Mouse (Mus musculus) liver, embryonic 14.5 days (tissue): ENCODE measurements around the gene Gpr6. TPM values are rescaled to one million over a fixed set of nuclear protein-coding genes. Genes with fewer than 3 reads are reported as not detected.

Source experiments
- ATAC-seq: fragments of 200-750 bp; cut with Nextera tagmentation; 2 replicates; pipeline ENCODE4 v1.8.0; 2017; ENCODE audit warnings: moderate number of reproducible peaks, mild to moderate bottlenecking, moderate library complexity; ENCODE audit not compliant: insufficient read depth
- DNase-seq, 3 experiments: peaks; one replicate each; pipeline ENCODE4 v3.0.0-alpha.2; 2012 to 2013; ENCODE audit warnings: low read depth in 3 of 3, low spot score in 3 of 3
- H3K27ac ChIP-seq: fragments of 300-500 bp; sonication (generic); 2 replicates; pipeline ENCODE4 v1.5.1; 2014; ENCODE audit warnings: moderate library complexity, mild to moderate bottlenecking, control low read depth, inconsistent platforms
- H3K27me3 ChIP-seq: fragments of 300-500 bp; sonication (generic); 2 replicates; pipeline ENCODE4 v1.6.1; 2014; ENCODE audit warnings: mild to moderate bottlenecking, low read length, moderate library complexity; ENCODE audit not compliant: control insufficient read depth, insufficient read depth
- H3K36me3 ChIP-seq: fragments of 300-500 bp; sonication (generic); replicated peaks from 2 replicates; pipeline ENCODE4 v1.6.1; 2014; ENCODE audit warnings: low read depth; ENCODE audit not compliant: control insufficient read depth, insufficient read depth
- H3K4me1 ChIP-seq, 2 experiments: fragments of 200-500 bp in 1 of 2; fragments of 300-500 bp in 1 of 2; sonication (generic) in 1 of 2; replicated peaks; 2 replicates each; pipeline ENCODE4 v1.6.1; 2012 to 2014; ENCODE audit warnings: antibody characterized with exemption in 1 of 2, inconsistent platforms in 1 of 2, low read length in 1 of 2; ENCODE audit not compliant: control insufficient read depth in 2 of 2, insufficient read depth in 2 of 2
- H3K4me2 ChIP-seq: fragments of 300-500 bp; sonication (generic); 2 replicates; pipeline ENCODE4 v1.6.1; 2014; ENCODE audit warnings: low read depth, mild to moderate bottlenecking, control low read depth, moderate library complexity
- H3K4me3 ChIP-seq, 2 experiments: fragments of 200-500 bp in 1 of 2; fragments of 300-500 bp in 1 of 2; sonication (generic) in 1 of 2; 2 replicates each; pipeline ENCODE4 v1.5.1; 2012 to 2014; ENCODE audit warnings: low read depth in 2 of 2, low read length in 2 of 2, mild to moderate bottlenecking in 2 of 2, control low read depth in 1 of 2, inconsistent platforms in 1 of 2, moderate library complexity in 1 of 2; ENCODE audit not compliant: insufficient read depth in 1 of 2
- H3K9ac ChIP-seq: fragments of 300-500 bp; sonication (generic); replicated peaks from 2 replicates; pipeline ENCODE4 v1.6.1; 2014; ENCODE audit warnings: mild to moderate bottlenecking, control low read depth, moderate library complexity
- H3K9me3 ChIP-seq: fragments of 300-500 bp; sonication (generic); 2 replicates; pipeline ENCODE4 v1.6.1; 2016; ENCODE audit warnings: low read length, mixed read lengths; ENCODE audit not compliant: control insufficient read depth
- CTCF ChIP-seq: IDR thresholded peaks from 2 replicates; pipeline ENCODE4 v1.5.1; 2016; ENCODE audit warnings: antibody characterized with exemption, low read depth, control low read depth
- EP300 ChIP-seq: IDR thresholded peaks from 2 replicates; pipeline ENCODE4 v1.6.1; 2016; ENCODE audit warnings: antibody characterized with exemption, low read depth
- WGBS: fragments of 180-500 bp; shearing (Covaris S2); extraction: QIAGEN DNeasy Blood & Tissue Kit; methylation state at CpG from one replicate; pipeline ENCODE4 v1.1.7; 2014; ENCODE audit not compliant: insufficient replicate concordance; 5-methylcytosine and 5-hydroxymethylcytosine counted together
- polyA plus RNA-seq, 2 experiments: library from polyadenylated mRNA; depleted of rRNA in 1 of 2; stranded (reverse) in 1 of 2; unstranded in 1 of 2; fragments of >200 nt; fragmentation: Nextera tagmentation in 1 of 2; extraction: Ambion mirVana in 1 of 2; gene quantifications; 2 replicates each; pipeline versions ENCODE4 v1.2.1 to v1.2.3; 2012 to 2014

Gpr6 gene
- polyA plus RNA-seq (2012; rRNA removed) (not detected in 2 replicates), polyA plus RNA-seq (2014; fragmentation: Nextera tagmentation; extraction: Ambion mirVana) (not detected in 2 replicates)

DNA sequence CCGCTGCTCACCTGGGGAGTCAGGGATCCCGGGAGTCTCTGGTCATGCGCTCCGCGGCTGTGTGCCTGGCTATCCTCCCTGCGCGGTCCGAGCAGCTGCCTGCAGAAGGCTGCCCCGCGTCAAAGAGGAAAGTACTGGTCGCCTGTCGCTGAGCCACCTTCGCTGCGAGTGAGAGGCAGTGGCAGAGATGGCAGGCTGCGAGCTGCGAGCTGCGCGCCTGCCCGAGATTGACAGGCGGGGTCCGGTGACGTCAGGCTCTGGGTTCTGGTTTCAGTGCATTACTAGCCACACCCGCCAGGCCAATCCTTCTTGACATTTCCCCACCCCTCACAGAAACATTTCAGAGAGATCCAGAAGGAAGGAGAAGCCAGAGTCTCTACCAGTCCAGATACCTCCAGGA, at the start of gene Gpr6:
Gene Gpr6, minus strand, starts transcription at position 170 of the 400 bp plus-strand sequence.
- Histone ChIP-seq H3K9me3 (no peaks in the 10 kb centered on the region), H3K27ac (no peak within 1 kb of the TSS), H3K27me3 (peaks cover 34% of the 10 kb centered on the region), H3K4me2 (no peak within 1 kb of the TSS), H3K36me3 (no peaks in the 10 kb centered on the region), H3K9ac (no peak within 1 kb of the TSS), H3K4me3 (no peak within 1 kb of the TSS), H3K4me1 (no peaks in the 10 kb centered on the region)
- WGBS: 4% methylated on average over 23 of the region's 23 CpGs
- DNase-seq (no peak), ATAC-seq (no peak)
- TF ChIP-seq CTCF: no peak
- no peak for TF ChIP-seq EP300

DNA sequence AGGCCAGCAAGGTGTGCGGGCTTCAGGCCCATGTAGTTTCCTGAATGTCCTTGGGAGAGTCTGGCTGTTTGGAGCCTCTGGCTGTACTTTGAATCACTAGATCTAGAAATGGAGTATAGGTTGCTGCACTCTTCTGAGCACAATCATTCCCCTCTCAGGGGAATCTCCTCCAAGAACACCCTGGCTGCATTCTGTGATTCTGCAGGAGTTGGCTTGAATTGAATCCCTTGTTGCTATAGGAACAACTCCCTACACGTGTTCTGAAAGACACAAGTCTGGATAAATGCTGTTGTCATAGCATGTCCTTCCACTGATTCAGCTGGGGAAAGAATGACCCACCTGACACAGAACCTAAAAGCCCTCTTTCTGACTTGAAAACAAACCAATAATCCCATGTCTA, 28.0 kb upstream of the Gpr6 start:
- TF ChIP-seq EP300: no peak
- no peak for TF ChIP-seq CTCF
- Histone ChIP-seq H3K9ac (no peak overlapping the region), H3K9me3 (no peaks in the 10 kb centered on the region), H3K27ac (no peak overlapping the region), H3K4me1 (no peaks in the 10 kb centered on the region), H3K36me3 (no peaks in the 10 kb centered on the region), H3K4me3 (no peak overlapping the region), H3K27me3 (no peaks in the 10 kb centered on the region), H3K4me2 (no peak overlapping the region)
- WGBS: 62% methylated on average over 2 of the region's 2 CpGs
- DNase-seq (no peak), ATAC-seq (no peak)

DNA sequence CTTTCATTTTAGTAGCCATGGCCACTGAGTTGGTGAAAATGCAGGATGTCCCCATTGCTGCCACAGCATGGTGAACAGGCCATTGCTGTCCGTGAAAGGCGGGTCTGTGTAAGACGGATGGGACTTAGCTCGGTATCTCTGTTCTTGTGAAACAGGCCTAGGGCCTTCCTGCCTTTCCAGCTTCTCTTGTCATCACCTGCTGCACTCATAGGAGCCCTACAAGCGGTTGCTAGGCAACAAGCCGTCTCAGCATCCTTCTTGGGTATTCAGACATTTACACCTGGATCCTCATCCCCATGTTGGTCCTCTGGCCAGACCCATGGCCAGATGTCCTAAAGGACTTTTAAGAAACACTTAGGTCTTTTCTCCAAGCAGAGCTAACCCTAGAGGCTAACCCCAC, 26.1 kb upstream of the Gpr6 start:
- no peak for DNase-seq
- no peaks in the 10 kb centered on the region for H3K4me1 ChIP-seq
- no peak overlapping the region for H3K9ac ChIP-seq
- H3K9me3 ChIP-seq: no peaks in the 10 kb centered on the region
- no peak for ATAC-seq
- no peak overlapping the region for H3K4me2 ChIP-seq
- no peak overlapping the region for H3K4me3 ChIP-seq
- TF ChIP-seq EP300: no peak
- no peak for TF ChIP-seq CTCF
- WGBS: 59% methylated on average over 6 of the region's 6 CpGs
- H3K36me3 ChIP-seq: no peaks in the 10 kb centered on the region
- no peaks in the 10 kb centered on the region for H3K27me3 ChIP-seq
- no peak overlapping the region for H3K27ac ChIP-seq

DNA sequence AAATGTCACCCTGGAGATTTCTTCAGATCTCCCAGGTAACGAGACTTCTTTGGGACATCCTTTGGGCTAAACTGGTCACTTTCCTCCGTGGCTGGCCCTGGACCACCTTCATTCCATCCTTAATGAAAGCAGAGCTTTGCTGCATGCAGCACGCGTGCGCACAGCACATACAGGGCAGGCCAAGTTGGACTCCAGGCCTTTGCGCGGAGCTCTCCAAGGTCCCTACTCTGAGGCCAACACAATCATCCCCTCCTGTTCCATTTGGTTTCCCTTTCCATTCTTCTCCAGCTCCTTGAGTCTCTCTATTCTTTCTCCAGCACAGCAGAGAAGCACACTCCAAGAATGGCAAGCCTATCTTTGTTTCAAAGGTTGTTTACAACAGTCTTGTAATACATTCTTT, 16.8 kb upstream of the Gpr6 start:
- no peak overlapping the region for H3K4me3 ChIP-seq
- no peak overlapping the region for H3K9ac ChIP-seq
- no peak for TF ChIP-seq EP300
- no peak for TF ChIP-seq CTCF
- no peaks in the 10 kb centered on the region for H3K4me1 ChIP-seq
- H3K4me2 ChIP-seq: no peak overlapping the region
- ATAC-seq: no peak
- no peaks in the 10 kb centered on the region for H3K36me3 ChIP-seq
- WGBS: 52% methylated on average over 7 of the region's 7 CpGs
- no peaks in the 10 kb centered on the region for H3K27me3 ChIP-seq
- no peak for DNase-seq
- H3K9me3 ChIP-seq: no peaks in the 10 kb centered on the region
- H3K27ac ChIP-seq: no peak overlapping the region

DNA sequence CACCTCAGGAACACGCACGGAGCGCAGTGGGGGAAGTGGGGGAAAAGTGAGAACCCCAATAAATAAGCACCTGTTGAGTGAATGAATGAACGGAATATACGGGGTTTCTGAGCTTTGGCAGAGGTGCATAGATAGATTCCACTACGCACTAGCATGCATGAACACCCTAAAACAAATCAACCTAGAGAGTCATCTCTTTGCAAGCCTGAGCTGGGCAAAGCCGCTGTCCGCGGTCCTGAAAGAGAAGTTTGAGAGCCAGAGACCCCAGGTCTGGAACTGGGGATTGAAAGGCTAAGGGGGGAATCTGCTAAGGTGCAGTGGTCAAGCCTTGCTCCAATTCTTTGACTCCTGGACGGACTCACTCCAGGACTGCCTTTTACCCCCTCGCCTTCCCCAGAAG, 389 bp downstream of the Gpr6 start:
- ATAC-seq: no peak
- H3K27me3 ChIP-seq: peaks cover 34% of the 10 kb centered on the region
- WGBS: 2% methylated on average over 11 of the region's 11 CpGs

More for the DNA sequence above, 389 bp downstream of the Gpr6 start:
- H3K9ac ChIP-seq: no peak overlapping the region
- H3K4me1 ChIP-seq: no peaks in the 10 kb centered on the region
- no peak for TF ChIP-seq CTCF
- no peak for TF ChIP-seq EP300
- H3K27ac ChIP-seq: no peak overlapping the region
- H3K4me2 ChIP-seq: no peak overlapping the region
- peak in 2 of 3 experiments; percentile 3 to 31 for DNase-seq
- H3K36me3 ChIP-seq: no peaks in the 10 kb centered on the region
- H3K4me3 ChIP-seq: no peak overlapping the region
- H3K9me3 ChIP-seq: no peaks in the 10 kb centered on the region
